Mouse (Mus musculus) thymus, adult 2 months (tissue): ENCODE data around the gene Prrc2b. TPM values are rescaled to one million over a fixed set of nuclear protein-coding genes. Genes with fewer than 3 reads are reported as not detected.

Source experiments
- DNase-seq: peaks from one replicate; pipeline ENCODE4 v3.0.0; 2021
- H3K27ac ChIP-seq: fragments of 200-500 bp; 2 replicates; pipeline ENCODE4 v1.5.1; 2012; ENCODE audit warnings: low read length, control low read depth; ENCODE audit not compliant: control insufficient read depth, insufficient read depth
- H3K27me3 ChIP-seq: fragments of 200-500 bp; 2 replicates; pipeline ENCODE4 v1.6.1; 2012; ENCODE audit warnings: mild to moderate bottlenecking, low read length, moderate library complexity, mixed read lengths; ENCODE audit not compliant: control insufficient read depth, insufficient read depth
- H3K36me3 ChIP-seq: fragments of 200-500 bp; 2 replicates; pipeline ENCODE4 v1.6.1; 2012; ENCODE audit warnings: mild to moderate bottlenecking, low read length, moderate library complexity; ENCODE audit not compliant: control insufficient read depth, insufficient read depth
- H3K4me1 ChIP-seq: fragments of 200-500 bp; replicated peaks from 2 replicates; pipeline ENCODE4 v1.6.1; 2012; ENCODE audit warnings: low read length; ENCODE audit not compliant: control insufficient read depth, insufficient read depth
- H3K4me3 ChIP-seq: fragments of 200-500 bp; 2 replicates; pipeline ENCODE4 v1.5.1; 2012; ENCODE audit warnings: mild to moderate bottlenecking, low read length, control low read depth, moderate library complexity; ENCODE audit not compliant: control insufficient read depth, insufficient read depth
- CTCF ChIP-seq: fragments of 200-500 bp; IDR thresholded peaks from 2 replicates; pipeline ENCODE4 v1.5.1; 2012; ENCODE audit warnings: mild to moderate bottlenecking, control low read depth, low read length, moderate library complexity, borderline replicate concordance; ENCODE audit not compliant: control insufficient read depth, poor library complexity, insufficient read depth; ENCODE audit errors: extremely low read depth
- POLR2A ChIP-seq: fragments of 200-500 bp; IDR thresholded peaks from 2 replicates; pipeline ENCODE4 v1.6.1; 2012; ENCODE audit warnings: mild to moderate bottlenecking, low read length, control low read depth, moderate library complexity; ENCODE audit not compliant: control insufficient read depth, poor library complexity, insufficient read depth; ENCODE audit errors: extremely low read depth
- WGBS: fragments of 180-500 bp; shearing (Covaris S2); methylation state at CpG from one replicate; pipeline ENCODE4 v1.1.7; 2018; 5-methylcytosine and 5-hydroxymethylcytosine counted together
- polyA plus RNA-seq: library from polyadenylated mRNA; depleted of rRNA; stranded (reverse); fragments of >200 nt; gene quantifications from 2 replicates; pipeline ENCODE4 v1.2.3, GENCODE M21; 2012

Gene Prrc2b
- polyA plus RNA-seq, 1 experiment: 104 TPM

- Histone ChIP-seq H3K4me1 (peaks cover 46% of the 10 kb centered on the region), H3K27me3 (no peaks in the 10 kb centered on the region), H3K36me3 (no peaks in the 10 kb centered on the region), H3K27ac (no peak overlapping the region), H3K4me3 (no peak overlapping the region)
- TF ChIP-seq POLR2A (no peak), CTCF (no peak)
- WGBS: 92% methylated on average over 3 of the region's 3 CpGs
- no peak for DNase-seq
Observed at GRCm38 (mm10) chr2:32160525-32160924, 9.6 kb downstream of the Prrc2b start.

DNA sequence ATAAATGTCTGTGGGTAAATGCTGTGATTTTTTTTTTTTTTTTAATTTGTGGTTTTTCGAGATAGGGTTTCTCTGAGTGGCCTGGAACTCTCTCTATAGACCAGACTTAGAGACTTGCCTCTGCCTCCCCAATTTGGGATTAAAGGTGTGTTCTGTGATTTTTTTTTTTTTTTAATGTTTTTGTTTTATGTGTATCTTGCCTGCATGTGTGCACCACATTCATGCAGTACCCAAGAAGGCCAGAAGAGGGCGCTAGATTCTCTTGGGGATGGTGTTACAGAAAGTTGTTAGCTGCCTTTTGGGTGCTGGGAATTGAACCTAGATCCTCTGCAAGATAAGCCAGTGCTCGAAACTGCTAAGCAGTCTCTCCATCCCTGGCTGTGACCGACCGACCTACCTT is 10.1 kb downstream of the Prrc2b start:
- H3K4me3 ChIP-seq: no peak overlapping the region
- WGBS: 89% methylated on average over 5 of the region's 5 CpGs
- no peaks in the 10 kb centered on the region for H3K36me3 ChIP-seq
- no peaks in the 10 kb centered on the region for H3K27me3 ChIP-seq
- DNase-seq: no peak
- H3K27ac ChIP-seq: no peak overlapping the region
- H3K4me1 ChIP-seq: peaks cover 45% of the 10 kb centered on the region
- no peak for TF ChIP-seq POLR2A
- TF ChIP-seq CTCF: no peak

- H3K36me3 ChIP-seq: no peaks in the 10 kb centered on the region
- TF ChIP-seq CTCF: no peak
- TF ChIP-seq POLR2A: no peak
- H3K4me3 ChIP-seq: no peak overlapping the region
- H3K27ac ChIP-seq: no peak overlapping the region
- no peak for DNase-seq
- H3K27me3 ChIP-seq: no peaks in the 10 kb centered on the region
- peaks cover 41% of the 10 kb centered on the region for H3K4me1 ChIP-seq
- WGBS: 94% methylated on average over 8 of the region's 8 CpGs
Observed at GRCm38 (mm10) chr2:32162102-32162501, 11.2 kb downstream of the Prrc2b start.

- peaks cover 43% of the 10 kb centered on the region for H3K4me1 ChIP-seq
Observed at GRCm38 (mm10) chr2:32162646-32163045, 11.8 kb downstream of the Prrc2b start.

DNA sequence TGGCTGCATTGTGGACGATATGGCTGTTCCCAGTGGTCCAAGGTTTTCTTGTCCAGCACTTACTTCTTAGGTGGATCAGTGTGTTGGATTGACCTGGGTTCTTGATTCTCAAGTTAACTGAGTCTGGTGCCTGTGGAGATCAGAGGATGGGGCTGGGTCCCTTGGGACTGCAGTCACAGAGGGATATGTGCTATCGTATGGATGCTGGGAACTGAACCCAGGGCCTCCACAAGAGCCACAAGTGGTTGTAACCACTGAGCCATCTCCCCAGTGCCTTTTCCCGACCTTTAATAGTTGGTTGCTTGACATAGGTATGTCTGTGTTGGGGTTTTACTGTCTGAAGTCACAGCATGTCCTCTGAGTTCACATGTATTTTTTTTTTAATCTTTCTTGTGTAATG is 12.2 kb downstream of the Prrc2b start:
- no peak for DNase-seq
- Histone ChIP-seq H3K36me3 (no peaks in the 10 kb centered on the region), H3K27ac (no peak overlapping the region), H3K4me3 (no peak overlapping the region), H3K27me3 (no peaks in the 10 kb centered on the region), H3K4me1 (peaks cover 46% of the 10 kb centered on the region)
- TF ChIP-seq CTCF (no peak), POLR2A (no peak)
- 87% methylated on average over 3 of the region's 3 CpGs for WGBS

More at GRCm38 (mm10) chr2:32162646-32163045, 11.8 kb downstream of the Prrc2b start:
- no peak overlapping the region for H3K4me3 ChIP-seq
- no peak for DNase-seq
- 97% methylated on average over 4 of the region's 4 CpGs for WGBS
- TF ChIP-seq POLR2A (no peak), CTCF (no peak)
- no peak overlapping the region for H3K27ac ChIP-seq
- H3K36me3 ChIP-seq: no peaks in the 10 kb centered on the region
- H3K27me3 ChIP-seq: no peaks in the 10 kb centered on the region

GRCm38 (mm10) chr2:32164503-32164902 is 13.6 kb downstream of the Prrc2b start:
- Histone ChIP-seq H3K27me3 (no peaks in the 10 kb centered on the region), H3K4me1 (peaks cover 48% of the 10 kb centered on the region), H3K4me3 (no peak overlapping the region), H3K36me3 (no peaks in the 10 kb centered on the region), H3K27ac (no peak overlapping the region)
- no peak for DNase-seq
- WGBS: 81% methylated on average over 12 of the region's 12 CpGs
- TF ChIP-seq CTCF (no peak), POLR2A (no peak)
